Mouse (Mus musculus) MEL (cell line): ENCODE data around the gene Zfp687. TPM values are rescaled to one million over a fixed set of nuclear protein-coding genes. Genes with fewer than 3 reads are reported as not detected.

Experiments used
- DNase-seq: peaks from one replicate; pipeline ENCODE4 v3.0.0; 2011; ENCODE audit warnings: low read depth, low spot score
- H3K27ac ChIP-seq: 2 replicates; pipeline ENCODE4 v1.5.1; 2012; ENCODE audit warnings: low read depth, mild to moderate bottlenecking, control low read depth, low read length, moderate library complexity; ENCODE audit not compliant: control insufficient read depth
- H3K27me3 ChIP-seq, 2 experiments: fragments of 150-350 bp in 1 of 2; sonication (generic) in 1 of 2; 2 replicates each; pipeline ENCODE4 v1.6.1; 2012; ENCODE audit warnings: low read length in 2 of 2, mild to moderate bottlenecking in 2 of 2, improper control_type of control experiment in 1 of 2, moderate library complexity in 1 of 2; ENCODE audit not compliant: insufficient read depth in 2 of 2, control insufficient read depth in 1 of 2
- H3K36me3 ChIP-seq, 2 experiments: 2 replicates each; pipeline ENCODE4 v1.6.1; 2012 to 2014; ENCODE audit warnings: low read length in 2 of 2, improper control_type of control experiment in 1 of 2, inconsistent platforms in 1 of 2, mild to moderate bottlenecking in 1 of 2; ENCODE audit not compliant: insufficient read depth in 2 of 2, control insufficient read depth in 1 of 2
- H3K4me1 ChIP-seq, 2 experiments: fragments of 150-350 bp in 1 of 2; sonication (generic) in 1 of 2; 2 replicates each; pipeline ENCODE4 v1.6.1; 2012; ENCODE audit warnings: low read length in 2 of 2, improper control_type of control experiment in 1 of 2, mild to moderate bottlenecking in 1 of 2; ENCODE audit not compliant: insufficient read depth in 2 of 2, control insufficient read depth in 1 of 2
- H3K4me3 ChIP-seq, 2 experiments: fragments of 150-350 bp in 1 of 2; sonication (generic) in 1 of 2; 2 replicates each; pipeline ENCODE4 v1.5.1; 2012; ENCODE audit warnings: low read depth in 2 of 2, low read length in 2 of 2, mild to moderate bottlenecking in 2 of 2, moderate library complexity in 2 of 2, control low read depth in 1 of 2, improper control_type of control experiment in 1 of 2; ENCODE audit not compliant: control insufficient read depth in 1 of 2, insufficient read depth in 1 of 2
- H3K79me2 ChIP-seq: 2 replicates; pipeline ENCODE4 v1.6.1; 2012; ENCODE audit warnings: mild to moderate bottlenecking, low read length, moderate library complexity; ENCODE audit not compliant: control insufficient read depth, poor library complexity, insufficient read depth
- H3K9ac ChIP-seq: 2 replicates; pipeline ENCODE4 v1.6.1; 2012; ENCODE audit warnings: low read depth, mild to moderate bottlenecking, control low read depth, low read length, moderate library complexity; ENCODE audit not compliant: control insufficient read depth, poor library complexity, severe bottlenecking
- H3K9me3 ChIP-seq: fragments of 150-350 bp; sonication (generic); replicated peaks from 2 replicates; pipeline ENCODE4 v1.6.1; 2012; ENCODE audit warnings: mild to moderate bottlenecking, low read length, improper control_type of control experiment, moderate library complexity; ENCODE audit not compliant: insufficient read depth
- BHLHE40 ChIP-seq: IDR thresholded peaks from 2 replicates; pipeline ENCODE4 v1.6.1; 2012; ENCODE audit warnings: low read depth, mild to moderate bottlenecking, inconsistent platforms, low read length, improper control_type of control experiment, borderline replicate concordance
- CHD2 ChIP-seq: IDR thresholded peaks from 2 replicates; pipeline ENCODE4 v1.6.1; 2011; ENCODE audit warnings: low read length, improper control_type of control experiment
- E2F4 ChIP-seq: IDR thresholded peaks from 2 replicates; pipeline ENCODE4 v1.6.1; 2011; ENCODE audit warnings: low read depth, low read length, improper control_type of control experiment, borderline replicate concordance
- ELF1 ChIP-seq: IDR thresholded peaks from 2 replicates; pipeline ENCODE4 v1.6.1; 2014; ENCODE audit warnings: low read depth, mild to moderate bottlenecking, inconsistent platforms, low read length, improper control_type of control experiment, moderate library complexity
- ETS1 ChIP-seq: IDR thresholded peaks from 2 replicates; pipeline ENCODE4 v1.6.1; 2012; ENCODE audit warnings: low read depth, mild to moderate bottlenecking, inconsistent platforms, low read length, improper control_type of control experiment, moderate library complexity
- GATA1 ChIP-seq: IDR thresholded peaks from 2 replicates; pipeline ENCODE4 v1.6.1; 2011; ENCODE audit warnings: low read depth, low read length, improper control_type of control experiment
- HCFC1 ChIP-seq: IDR thresholded peaks from 2 replicates; pipeline ENCODE4 v1.6.1; 2012; ENCODE audit warnings: low read depth, mild to moderate bottlenecking, inconsistent platforms, low read length, improper control_type of control experiment, moderate library complexity
- KAT2A ChIP-seq: conservative IDR thresholded peaks from 2 replicates; pipeline ENCODE4 v1.6.1; 2012; ENCODE audit warnings: low read depth, low read length, improper control_type of control experiment, inconsistent platforms
- MXI1 ChIP-seq: IDR thresholded peaks from 2 replicates; pipeline ENCODE4 v1.6.1; 2011; ENCODE audit warnings: mild to moderate bottlenecking, low read depth, low read length, improper control_type of control experiment
- MYB ChIP-seq: IDR thresholded peaks from 2 replicates; pipeline ENCODE4 v1.6.1; 2011; ENCODE audit warnings: mild to moderate bottlenecking, low read depth, low read length, improper control_type of control experiment
- MYC ChIP-seq: IDR thresholded peaks from 2 replicates; pipeline ENCODE4 v1.6.1; 2011; ENCODE audit warnings: low read depth, mild to moderate bottlenecking, low read length, improper control_type of control experiment, moderate library complexity
- NELFE ChIP-seq: IDR thresholded peaks from 2 replicates; pipeline ENCODE4 v1.6.1; 2011; ENCODE audit warnings: low read depth, low read length, improper control_type of control experiment
- NRF1 ChIP-seq: IDR thresholded peaks from 2 replicates; pipeline ENCODE4 v1.6.1; 2014; ENCODE audit warnings: low read depth, mild to moderate bottlenecking, inconsistent platforms, low read length, improper control_type of control experiment, moderate library complexity; ENCODE audit not compliant: poor library complexity, insufficient read depth, severe bottlenecking
- POLR2A ChIP-seq, 2 experiments: IDR thresholded peaks; 2 replicates each; pipeline ENCODE4 v1.6.1; 2011 to 2012; ENCODE audit warnings: low read length in 2 of 2, mild to moderate bottlenecking in 2 of 2, control low read depth in 1 of 2, improper control_type of control experiment in 1 of 2, low read depth in 1 of 2, moderate library complexity in 1 of 2; ENCODE audit not compliant: control insufficient read depth in 1 of 2, insufficient read depth in 1 of 2, poor library complexity in 1 of 2
- SIN3A ChIP-seq: IDR thresholded peaks from 2 replicates; pipeline ENCODE4 v1.6.1; 2012; ENCODE audit warnings: low read length, improper control_type of control experiment, inconsistent platforms
- TCF12 ChIP-seq: IDR thresholded peaks from 2 replicates; pipeline ENCODE4 v1.6.1; 2014; ENCODE audit warnings: low read depth, mild to moderate bottlenecking, inconsistent platforms, low read length, improper control_type of control experiment, moderate library complexity
- ZMIZ1 ChIP-seq: IDR thresholded peaks from 2 replicates; pipeline ENCODE4 v1.6.1; 2012; ENCODE audit warnings: low read depth, mild to moderate bottlenecking, inconsistent platforms, low read length, improper control_type of control experiment, moderate library complexity
- ZNF384 ChIP-seq: IDR thresholded peaks from 2 replicates; pipeline ENCODE4 v1.6.1; 2012; ENCODE audit warnings: low read depth, mild to moderate bottlenecking, inconsistent platforms, low read length, improper control_type of control experiment
- polyA plus RNA-seq, 2 experiments: library from polyadenylated mRNA; stranded (reverse) in 1 of 2; unstranded in 1 of 2; fragments of >175 nt in 1 of 2; fragments of >200 nt in 1 of 2; gene quantifications; 2 replicates each; pipeline versions ENCODE4 v1.2.1 to v1.2.4; 2012; ENCODE audit warnings: low replicate concordance in 2 of 2, low read depth in 1 of 2; ENCODE audit not compliant: insufficient read length in 2 of 2, insufficient read depth in 1 of 2, missing spikeins in 1 of 2
- total RNA-seq: library from RNA; depleted of rRNA; stranded (reverse); fragments of 300-350 nt; gene quantifications from 2 replicates; pipeline ENCODE4 v1.2.3, GENCODE M21; 2012

Zfp687 gene
- total and polyA plus RNA-seq, 3 experiments = 14.5 to 36.6 TPM; not detected in 1

DNA sequence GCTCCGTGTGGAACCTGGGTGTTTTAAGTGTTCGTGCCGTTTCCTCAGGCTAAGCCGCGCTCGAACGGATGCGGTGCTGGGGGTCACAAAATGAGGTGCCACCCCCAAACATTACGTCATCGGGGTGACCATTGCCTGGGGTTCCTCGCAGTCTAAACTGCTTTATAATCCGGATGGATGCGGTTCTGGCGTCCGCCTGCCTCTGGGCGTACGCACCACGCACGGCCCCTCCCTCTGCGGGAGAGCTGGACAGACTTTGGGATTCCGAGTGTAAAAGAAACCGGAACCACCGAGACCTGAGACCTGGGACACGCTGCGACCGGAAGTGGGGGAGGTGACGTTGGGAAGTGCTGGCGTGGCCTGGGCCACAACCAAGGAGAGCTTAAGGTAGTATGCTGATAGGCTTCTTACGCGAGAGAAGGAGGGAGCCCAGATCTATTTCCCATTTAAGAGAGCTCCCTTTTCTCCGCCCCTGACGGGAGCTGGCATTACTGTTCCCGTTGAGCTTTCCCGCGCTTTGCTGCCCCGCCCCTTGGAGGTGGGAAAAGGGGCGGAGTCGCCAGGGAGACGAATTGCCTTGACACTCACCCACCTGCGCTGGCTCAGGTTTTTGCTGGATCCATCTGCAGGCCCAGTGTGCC is 763 bp upstream of the Zfp687 start (continued):
- TF ChIP-seq ZNF384 (no peak), MYC (peak; percentile 91), MYB (no peak), E2F4 (peak; percentile 99), NRF1 (peak; percentile 48; the same call in 1 of the 2 replicates), CHD2 (no peak), TCF12 (peak; percentile 48; the same call in 1 of the 2 replicates), POLR2A (IDR thresholded peaks at IDR 0.05; ENCODE audit: control insufficient read depth in 1 of 2, insufficient read depth in 1 of 2, low read depth in 1 of 2, low read length in 2 of 2, poor library complexity in 1 of 2) (peak; percentile 45 to 86), BHLHE40 (no peak)

GRCm38 (mm10) chr3:95014428-95015151 is 658 bp downstream of the Zfp687 start:
- Histone ChIP-seq H3K79me2 (peaks cover 24% of the 10 kb centered on the region), H3K9ac (peak overlapping the region; percentile 83), H3K4me1 (peaks cover 4 to 15% of the 10 kb centered on the region in 2 experiments), H3K27me3 (no peaks in the 10 kb centered on the region), H3K36me3 (peaks cover 0 to 13% of the 10 kb centered on the region in 2 experiments; a peak in 3 of 4 replicates), H3K9me3 (no peaks in the 10 kb centered on the region), H3K27ac (peak overlapping the region; percentile 25; the same call in 1 of the 2 replicates), H3K4me3 (peak overlapping the region; percentile 64 to 71)
- peak; percentile 82 for DNase-seq
- TF ChIP-seq ELF1 (0 out of 2 replicates have a peak, but pooled peaks have one; percentile 27), KAT2A (no peak), MYC (no peak), POLR2A (IDR thresholded peaks at IDR 0.05; ENCODE audit: control insufficient read depth in 1 of 2, insufficient read depth in 1 of 2, low read depth in 1 of 2, low read length in 2 of 2, poor library complexity in 1 of 2) (0 out of 4 replicates have a peak, but pooled peaks of 1 of the 2 experiments have one; percentile 2), NELFE (peak; percentile 64; the same call in 1 of the 2 replicates), GATA1 (no peak), ETS1 (0 out of 2 replicates have a peak, but pooled peaks have one; percentile 5), BHLHE40 (no peak), MXI1 (peak; percentile 77), SIN3A (peak; percentile 80), HCFC1 (no peak), ZMIZ1 (peak; percentile 62; the same call in 1 of the 2 replicates)
